Mouse (Mus musculus) liver, postnatal 0 days (tissue): ENCODE results near the gene Chn2.

ENCODE experiments used
- CTCF ChIP-seq: sonication (generic); IDR thresholded peaks from 2 replicates; pipeline ENCODE4 v1.5.1; 2016; ENCODE audit warnings: antibody characterized with exemption, low read depth
- EP300 ChIP-seq: IDR thresholded peaks from 2 replicates; pipeline ENCODE4 v1.6.1; 2016; ENCODE audit warnings: antibody characterized with exemption, low read depth, mild to moderate bottlenecking

GRCm38 (mm10) chr6:54052124-54052523, 12.8 kb downstream of the Chn2 start:
- TF ChIP-seq CTCF (no peak), EP300 (no peak)
